25 mouse cellular contexts compared by ENCODE assay signal in genomic region chrX:47307140-47307539, GRCm38 (mm10).
"Had no signal": no experiment of that assay in that cellular context is flagged by ENCODE, and none has a peak within 500 bp of the region (broad histone marks: within the 10 kb centered on the region; RNA-seq: fewer than 3 reads in every experiment).

No protein-coding gene starts in this region.

- H3K27ac ChIP-seq: gastrocnemius, adult 2 months; heart, embryonic 10.5 days; hindbrain, embryonic 10.5 days; hindbrain, embryonic 12.5 days; hindbrain, embryonic 14.5 days; kidney, embryonic 15.5 days; kidney, postnatal 0 days; limb, embryonic 12.5 days; limb, embryonic 15.5 days had no signal

- H3K9ac ChIP-seq: heart, embryonic 12.5 days; hindbrain, embryonic 12.5 days; hindbrain, embryonic 14.5 days; kidney, embryonic 15.5 days; limb, embryonic 12.5 days; limb, embryonic 15.5 days had no signal

- H3K4me3 ChIP-seq: gastrocnemius, adult 2 months; heart, embryonic 10.5 days; heart, embryonic 12.5 days; hindbrain, embryonic 10.5 days; hindbrain, embryonic 12.5 days; kidney, embryonic 15.5 days; limb, embryonic 12.5 days; limb, embryonic 15.5 days had no signal

- H3K4me2 ChIP-seq: heart, embryonic 12.5 days; hindbrain, embryonic 12.5 days; hindbrain, embryonic 14.5 days; kidney, embryonic 15.5 days; limb, embryonic 12.5 days; limb, embryonic 15.5 days had no signal

- DNase-seq: gastrocnemius, adult 2 months; gastrocnemius, postnatal 10 days; gastrocnemius, postnatal 25 days; heart, adult 18-20 months; heart, postnatal 10 days; heart, postnatal 4 days; kidney, adult 11 months; kidney, adult 2 months; kidney, adult 9 months; kidney, postnatal 14 days; kidney, postnatal 36 days; layer of hippocampus, adult 9-11 months; layer of hippocampus, postnatal 36 days; left cerebral cortex, postnatal 4 days had no signal

- H3K27me3 ChIP-seq: heart, embryonic 12.5 days; hindbrain, embryonic 12.5 days; kidney, embryonic 15.5 days; limb, embryonic 12.5 days; limb, embryonic 15.5 days had no signal

- H3K4me1 ChIP-seq: heart, embryonic 10.5 days; heart, embryonic 12.5 days; hindbrain, embryonic 12.5 days; kidney, embryonic 15.5 days; limb, embryonic 12.5 days; limb, embryonic 15.5 days had no signal

- H3K9me3 ChIP-seq: heart, embryonic 10.5 days; heart, embryonic 12.5 days; hindbrain, embryonic 10.5 days; hindbrain, embryonic 12.5 days; kidney, embryonic 15.5 days; limb, embryonic 12.5 days; limb, embryonic 15.5 days had no signal

- H3K36me3 ChIP-seq: heart, embryonic 10.5 days; heart, embryonic 12.5 days; hindbrain, embryonic 10.5 days; hindbrain, embryonic 12.5 days; kidney, embryonic 15.5 days; limb, embryonic 12.5 days; limb, embryonic 15.5 days had no signal

- ATAC-seq: hindbrain, embryonic 16.5 days; intestine, embryonic 16.5 days had no signal
